Mouse (Mus musculus) hindbrain, embryonic 10.5 days (tissue): ENCODE measurements at regions not wholly inside any gene's neighbourhood (a gene's known extent, or its start where the extent isn't known, plus 50 kb on each side); places are given as distances from the start of the nearest gene placed in this dataset.

Experiments used
- DNase-seq: peaks from one replicate; pipeline ENCODE4 v3.0.0-alpha.2; 2017; ENCODE audit warnings: low spot score
- H3K27ac ChIP-seq: fragments of 300-500 bp; sonication (generic); 2 replicates; pipeline ENCODE4 v1.5.1; 2016; ENCODE audit warnings: mild to moderate bottlenecking, moderate library complexity
- H3K27me3 ChIP-seq: fragments of 300-500 bp; sonication (generic); 2 replicates; pipeline ENCODE4 v1.6.1; 2016; ENCODE audit warnings: mild to moderate bottlenecking; ENCODE audit not compliant: poor library complexity, insufficient read depth, severe bottlenecking
- H3K36me3 ChIP-seq: fragments of 300-500 bp; sonication (generic); 2 replicates; pipeline ENCODE4 v1.6.1; 2016; ENCODE audit warnings: mild to moderate bottlenecking, moderate library complexity
- H3K4me1 ChIP-seq: fragments of 300-500 bp; sonication (generic); replicated peaks from 2 replicates; pipeline ENCODE4 v1.6.1; 2016; ENCODE audit warnings: mild to moderate bottlenecking
- H3K4me3 ChIP-seq: fragments of 300-500 bp; sonication (generic); 2 replicates; pipeline ENCODE4 v1.5.1; 2016; ENCODE audit warnings: mild to moderate bottlenecking, moderate library complexity
- H3K9me3 ChIP-seq: fragments of 300-500 bp; sonication (generic); 2 replicates; pipeline ENCODE4 v1.6.1; 2016; ENCODE audit warnings: mild to moderate bottlenecking, moderate library complexity
- WGBS: fragments of 180-500 bp; shearing (Covaris S2); methylation state at CpG from one replicate; pipeline ENCODE4 v1.1.7; 2016; 5-methylcytosine and 5-hydroxymethylcytosine counted together

DNA sequence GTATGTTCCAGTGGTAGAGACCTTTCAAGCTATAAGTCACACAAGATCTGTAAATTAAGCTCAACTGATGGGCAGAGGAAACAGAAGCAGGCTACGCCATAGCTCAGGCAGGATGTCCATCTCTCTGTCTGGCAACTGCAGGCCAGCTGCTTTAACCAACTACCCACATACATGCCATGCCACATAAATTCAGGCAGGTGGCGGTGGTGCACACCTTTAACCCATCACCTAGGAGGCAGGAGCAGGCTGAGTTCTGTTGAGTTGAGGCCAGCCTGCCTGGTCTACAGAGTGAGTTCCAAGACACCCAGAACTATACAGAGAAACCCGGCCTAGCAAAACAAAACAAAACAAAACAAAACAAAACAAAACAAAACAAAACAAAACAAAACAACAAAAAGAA lies 289.1 kb upstream of the Sash1 start:
- 59% methylated on average over 3 of the region's 3 CpGs for WGBS

DNA sequence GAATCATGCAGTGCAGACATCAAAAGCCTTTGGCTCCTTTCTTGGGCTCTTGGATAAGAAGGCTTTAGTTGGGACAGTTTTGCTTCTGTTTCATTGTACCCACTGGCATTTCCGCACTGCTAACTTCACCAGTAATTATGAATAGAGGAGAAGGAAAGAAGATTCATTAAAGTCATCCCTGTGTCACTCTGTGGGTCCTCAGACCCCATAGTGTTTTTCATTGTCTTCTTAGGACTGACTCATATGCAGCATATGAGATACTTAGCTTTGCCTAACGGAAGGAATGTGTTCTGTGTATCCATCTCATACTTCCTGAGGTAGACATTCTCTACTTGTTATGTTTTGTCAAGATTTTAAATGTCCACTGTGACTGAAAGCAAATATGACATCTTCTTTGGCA lies 287.6 kb upstream of the Sash1 start:
- H3K9me3 ChIP-seq, result no peaks in the 10 kb centered on the region
- H3K27ac ChIP-seq, result no peak overlapping the region
- DNase-seq, result no peak
- 79% methylated on average over 2 of the region's 2 CpGs for WGBS
- no peaks in the 10 kb centered on the region for H3K4me1 ChIP-seq
- no peak overlapping the region for H3K4me3 ChIP-seq
- no peaks in the 10 kb centered on the region for H3K36me3 ChIP-seq
- H3K27me3 ChIP-seq, result no peaks in the 10 kb centered on the region

More for the DNA sequence above, 289.1 kb upstream of the Sash1 start:
- H3K36me3 ChIP-seq, result no peaks in the 10 kb centered on the region
- H3K9me3 ChIP-seq, result no peaks in the 10 kb centered on the region
- DNase-seq, result peak; percentile 10
- H3K4me3 ChIP-seq, result no peak overlapping the region
- H3K4me1 ChIP-seq, result no peaks in the 10 kb centered on the region
- no peak overlapping the region for H3K27ac ChIP-seq
- no peaks in the 10 kb centered on the region for H3K27me3 ChIP-seq

DNA sequence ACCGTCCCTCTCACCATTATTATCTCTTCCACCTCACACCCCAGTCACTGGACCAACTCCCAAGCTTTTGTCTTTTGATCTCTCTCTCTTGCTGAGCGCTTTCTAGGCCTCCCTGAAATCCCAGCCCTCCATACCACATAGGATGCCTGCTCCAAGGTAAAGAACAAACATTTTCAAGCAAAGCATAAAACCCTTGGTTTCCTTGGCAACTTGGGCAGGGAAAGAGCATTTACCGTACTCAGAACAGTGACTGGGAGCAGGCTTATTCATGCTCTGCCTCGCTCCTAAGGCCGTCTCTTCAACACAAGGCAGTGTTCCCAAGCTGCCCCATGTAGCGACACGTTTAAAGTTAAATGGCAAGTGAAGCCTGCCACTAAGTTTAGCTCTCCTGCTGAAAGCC lies 282.9 kb upstream of the Sash1 start:
- DNase-seq, result no peak
- Histone ChIP-seq H3K36me3 (no peaks in the 10 kb centered on the region), H3K27ac (no peak overlapping the region), H3K4me1 (no peaks in the 10 kb centered on the region), H3K4me3 (no peak overlapping the region), H3K27me3 (no peaks in the 10 kb centered on the region), H3K9me3 (peaks cover 7% of the 10 kb centered on the region)
- WGBS, result 74% methylated on average over 7 of the region's 7 CpGs

DNA sequence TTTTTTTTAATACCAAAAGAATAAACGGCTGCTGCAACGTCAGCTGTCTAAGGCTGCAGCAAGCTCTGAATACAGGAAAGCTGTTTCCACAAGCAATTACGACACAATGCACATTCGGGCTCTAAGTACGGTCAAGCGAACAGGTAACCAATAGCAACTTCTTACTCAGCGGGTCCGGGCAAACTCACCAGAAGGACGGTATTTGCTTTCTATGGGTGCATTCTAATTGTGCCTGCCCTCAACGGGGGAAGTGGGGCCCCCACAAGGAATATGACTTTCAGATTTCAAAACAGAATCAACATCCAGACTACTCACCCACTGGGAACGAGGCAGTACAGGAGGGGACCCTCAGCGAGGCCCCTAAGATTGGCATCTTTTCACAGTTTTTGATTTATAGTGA lies 280.1 kb upstream of the Sash1 start:
- Histone ChIP-seq H3K4me1 (no peaks in the 10 kb centered on the region), H3K27ac (no peak overlapping the region), H3K27me3 (no peaks in the 10 kb centered on the region), H3K4me3 (no peak overlapping the region), H3K9me3 (peaks cover 7% of the 10 kb centered on the region), H3K36me3 (no peaks in the 10 kb centered on the region)
- DNase-seq, result no peak
- WGBS, result 81% methylated on average over 12 of the region's 12 CpGs

DNA sequence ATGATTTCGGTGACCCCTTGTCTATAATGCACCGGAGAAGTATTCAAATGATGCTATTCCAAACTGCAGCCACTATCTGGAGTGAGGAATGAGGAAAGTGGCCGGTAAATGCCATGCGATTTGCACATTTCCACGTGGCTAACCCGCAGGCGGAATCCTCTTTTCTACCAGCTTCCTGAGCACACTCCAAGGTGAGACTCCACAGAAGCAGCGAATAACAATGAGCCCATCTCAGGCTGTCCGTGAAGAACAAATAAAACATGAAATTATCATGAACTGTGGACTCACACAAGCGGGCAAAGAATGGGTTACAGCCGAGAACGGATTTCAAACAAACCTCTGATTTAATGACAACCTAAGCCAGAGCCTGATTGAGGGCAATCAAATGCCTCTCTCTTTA lies 279.7 kb upstream of the Sash1 start:
- H3K27ac ChIP-seq, result no peak overlapping the region
- WGBS, result 86% methylated on average over 12 of the region's 12 CpGs

DNA sequence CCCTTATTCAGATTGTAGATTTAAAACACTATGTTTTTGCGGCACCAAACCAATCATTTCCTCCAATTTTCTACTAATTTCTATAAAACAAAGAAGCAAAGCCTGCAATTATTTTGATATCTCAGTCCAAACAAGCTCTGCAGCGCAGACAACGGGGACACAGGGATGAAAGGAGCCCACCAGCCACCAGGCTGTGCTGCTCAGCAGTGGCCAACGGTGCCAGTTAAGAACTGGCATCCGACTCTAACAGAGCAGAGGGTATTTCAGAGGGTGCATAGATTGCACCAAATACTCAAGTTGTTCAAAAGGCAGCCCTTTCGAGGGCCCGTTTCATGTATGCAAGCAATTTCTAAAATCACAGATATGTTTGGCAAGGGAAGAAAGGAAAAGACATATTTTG lies 278.5 kb upstream of the Sash1 start:
- Histone ChIP-seq H3K36me3 (no peaks in the 10 kb centered on the region), H3K27ac (no peak overlapping the region), H3K27me3 (peaks cover 5% of the 10 kb centered on the region; the same call in 1 of the 2 replicates), H3K9me3 (peaks cover 7% of the 10 kb centered on the region), H3K4me1 (no peaks in the 10 kb centered on the region), H3K4me3 (no peak overlapping the region)
- DNase-seq, result no peak
- 93% methylated on average over 7 of the region's 7 CpGs for WGBS

More for the DNA sequence above, 279.7 kb upstream of the Sash1 start:
- H3K9me3 ChIP-seq, result peaks cover 7% of the 10 kb centered on the region
- H3K36me3 ChIP-seq, result no peaks in the 10 kb centered on the region
- no peaks in the 10 kb centered on the region for H3K4me1 ChIP-seq
- no peak overlapping the region for H3K4me3 ChIP-seq
- DNase-seq, result no peak
- no peaks in the 10 kb centered on the region for H3K27me3 ChIP-seq

DNA sequence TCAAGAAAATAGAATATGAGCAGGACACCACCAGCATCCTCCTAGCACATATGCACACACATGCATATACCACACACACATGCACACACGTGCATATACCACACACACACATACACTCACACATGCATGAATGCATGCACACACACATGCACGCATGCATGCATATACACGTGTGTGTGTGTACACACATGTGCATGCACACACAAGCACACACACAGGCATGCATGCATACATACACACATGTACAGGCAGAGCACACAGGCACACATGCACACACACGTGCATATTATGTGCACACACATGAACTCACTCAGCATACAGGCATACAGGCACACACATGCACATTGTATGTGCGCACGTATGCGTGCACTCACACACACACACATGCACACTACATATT lies 275.7 kb upstream of the Sash1 start:
- H3K36me3 ChIP-seq, result no peaks in the 10 kb centered on the region
- H3K4me1 ChIP-seq, result peaks cover 13% of the 10 kb centered on the region; the same call in 1 of the 2 replicates
- no peak for DNase-seq
- no peak overlapping the region for H3K4me3 ChIP-seq
- no peak overlapping the region for H3K27ac ChIP-seq
- peaks cover 7% of the 10 kb centered on the region; the same call in 1 of the 2 replicates for H3K27me3 ChIP-seq
- H3K9me3 ChIP-seq, result no peaks in the 10 kb centered on the region; the same call in 1 of the 2 replicates
- WGBS, result 95% methylated on average over 7 of the region's 7 CpGs

DNA sequence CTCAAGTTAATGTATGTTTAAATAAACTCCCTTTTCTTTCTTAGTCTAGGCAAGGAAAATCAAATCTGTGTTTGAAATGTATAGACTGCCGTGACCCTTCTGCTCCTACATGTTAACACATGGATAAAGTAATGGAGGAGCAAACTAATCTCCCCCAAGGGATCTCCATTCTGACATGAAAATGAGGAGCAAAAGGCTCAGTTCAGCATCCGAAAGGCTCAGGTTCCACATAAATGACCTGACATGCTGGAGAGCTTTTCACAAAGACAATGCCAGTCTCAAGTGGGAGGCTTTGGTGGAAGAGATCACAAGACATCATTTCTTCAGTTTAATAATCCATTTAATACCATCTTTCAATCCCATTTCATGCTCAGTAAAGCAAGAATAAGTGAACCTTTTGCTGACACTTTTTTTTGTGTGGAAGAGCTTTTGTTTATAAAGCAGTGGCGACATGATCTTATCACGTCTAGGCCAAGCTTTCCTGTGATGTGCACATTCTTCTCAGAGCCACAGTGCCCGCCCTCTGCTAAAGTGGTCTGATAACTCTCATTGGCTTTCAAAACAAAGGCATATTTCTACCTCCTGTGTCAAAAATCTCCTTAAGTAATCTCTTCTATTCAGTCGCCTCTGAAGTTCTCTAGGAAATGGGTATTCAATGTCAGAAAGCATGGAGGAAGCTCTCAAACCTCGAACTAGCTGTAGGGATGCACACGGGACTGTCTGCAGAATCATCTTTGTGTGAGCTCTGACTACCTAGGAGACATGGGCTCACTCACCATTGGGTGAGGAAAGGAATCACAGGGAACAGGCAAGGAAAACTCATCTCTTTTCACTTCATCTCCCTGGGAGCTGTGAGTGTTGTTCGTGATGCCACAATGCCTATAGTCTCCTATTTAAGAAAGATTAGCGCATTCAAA lies 271.7 kb upstream of the Sash1 start:
- Histone ChIP-seq H3K4me3 (no peak overlapping the region), H3K9me3 (no peaks in the 10 kb centered on the region), H3K4me1 (peaks cover 21% of the 10 kb centered on the region; the same call in 1 of the 2 replicates), H3K27me3 (peaks cover 7% of the 10 kb centered on the region; the same call in 1 of the 2 replicates), H3K36me3 (no peaks in the 10 kb centered on the region), H3K27ac (no peak overlapping the region)
- WGBS, result 51% methylated on average over 10 of the region's 10 CpGs
- DNase-seq, result no peak

DNA sequence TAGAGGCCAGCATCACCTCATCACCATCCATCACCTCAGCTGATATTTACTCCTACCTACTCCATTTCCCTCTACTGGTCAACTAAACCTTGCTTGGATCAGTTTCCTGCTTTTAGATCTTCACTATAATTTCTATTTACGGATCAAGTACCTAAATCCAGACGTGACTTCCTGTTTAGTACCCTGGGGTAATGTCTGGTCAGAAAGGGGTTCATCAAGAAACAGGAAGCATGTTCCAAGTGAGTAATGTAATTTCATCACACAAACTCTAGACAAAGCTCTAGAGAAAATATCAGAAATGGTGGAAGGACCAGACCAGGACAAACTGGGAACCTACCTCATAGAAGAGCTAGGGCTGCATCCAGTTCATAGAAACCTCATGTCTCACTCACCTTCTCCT lies 250.2 kb upstream of the Sash1 start:
- Histone ChIP-seq H3K27me3 (no peaks in the 10 kb centered on the region), H3K27ac (no peak overlapping the region), H3K9me3 (no peaks in the 10 kb centered on the region), H3K36me3 (no peaks in the 10 kb centered on the region), H3K4me1 (peaks cover 11% of the 10 kb centered on the region; the same call in 1 of the 2 replicates), H3K4me3 (no peak overlapping the region)
- no peak for DNase-seq
- WGBS, result 87% methylated on average over 2 of the region's 2 CpGs

DNA sequence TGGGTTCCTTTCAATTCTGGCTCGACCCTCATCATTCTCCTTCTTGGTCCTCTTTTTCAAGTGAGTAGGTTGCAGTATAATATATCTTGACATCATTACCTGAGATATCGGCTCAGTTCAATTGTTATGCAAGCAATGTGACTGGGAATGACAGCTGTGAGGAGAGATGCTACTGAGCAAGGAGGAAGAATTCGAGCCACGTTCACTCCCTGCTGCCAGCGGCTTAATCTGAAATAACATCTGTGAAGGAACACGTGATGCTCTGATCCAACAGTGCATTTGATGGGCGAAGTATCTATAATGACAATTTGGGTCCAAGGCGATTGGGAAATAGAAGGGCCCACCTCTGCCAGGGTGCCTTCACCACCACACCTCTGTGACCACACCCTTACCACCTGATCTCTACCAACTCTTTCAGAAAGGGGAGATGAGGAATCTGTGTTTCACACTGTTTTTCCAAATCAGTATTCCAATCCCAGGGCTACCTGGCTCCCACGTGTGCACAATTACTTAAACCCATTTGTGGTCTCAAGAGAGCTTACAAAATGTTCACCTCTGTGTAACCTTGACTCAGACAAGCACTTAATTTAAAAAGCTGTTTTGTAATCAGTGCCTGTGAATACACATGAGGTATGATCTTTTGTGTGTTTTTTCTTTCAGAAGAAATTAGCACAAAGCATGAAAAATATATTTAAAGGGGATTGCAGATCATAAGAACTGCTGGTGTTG lies 248.6 kb upstream of the Sash1 start:
- 78% methylated on average over 9 of the region's 9 CpGs for WGBS
- Histone ChIP-seq H3K4me3 (no peak overlapping the region), H3K9me3 (no peaks in the 10 kb centered on the region), H3K36me3 (no peaks in the 10 kb centered on the region), H3K4me1 (peaks cover 11% of the 10 kb centered on the region; the same call in 1 of the 2 replicates), H3K27me3 (no peaks in the 10 kb centered on the region), H3K27ac (no peak overlapping the region)
- DNase-seq, result no peak

DNA sequence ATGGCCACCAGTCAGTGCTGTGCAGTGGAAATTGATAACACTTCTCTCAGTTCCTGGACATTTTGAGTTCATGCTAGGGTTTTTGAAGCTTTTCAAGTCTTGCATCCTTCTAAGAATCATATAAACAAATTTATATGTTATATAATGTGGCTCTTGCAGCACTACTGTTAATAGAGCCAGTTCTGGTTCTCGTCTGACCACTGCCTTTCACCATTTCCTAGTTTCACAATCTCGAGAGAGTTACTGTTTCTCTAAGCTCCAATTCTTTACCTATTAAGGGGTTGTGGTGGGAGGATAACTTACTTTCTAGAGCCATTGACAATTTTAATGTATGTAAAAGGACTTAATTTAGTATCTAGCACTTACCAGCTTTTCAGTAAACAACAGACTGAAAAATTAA lies 244.2 kb upstream of the Sash1 start:
- Histone ChIP-seq H3K4me3 (no peak overlapping the region), H3K4me1 (peaks cover 11% of the 10 kb centered on the region; the same call in 1 of the 2 replicates), H3K36me3 (no peaks in the 10 kb centered on the region), H3K9me3 (no peaks in the 10 kb centered on the region), H3K27ac (no peak overlapping the region), H3K27me3 (no peaks in the 10 kb centered on the region)
- no peak for DNase-seq
- 83% methylated on average over 2 of the region's 2 CpGs for WGBS

DNA sequence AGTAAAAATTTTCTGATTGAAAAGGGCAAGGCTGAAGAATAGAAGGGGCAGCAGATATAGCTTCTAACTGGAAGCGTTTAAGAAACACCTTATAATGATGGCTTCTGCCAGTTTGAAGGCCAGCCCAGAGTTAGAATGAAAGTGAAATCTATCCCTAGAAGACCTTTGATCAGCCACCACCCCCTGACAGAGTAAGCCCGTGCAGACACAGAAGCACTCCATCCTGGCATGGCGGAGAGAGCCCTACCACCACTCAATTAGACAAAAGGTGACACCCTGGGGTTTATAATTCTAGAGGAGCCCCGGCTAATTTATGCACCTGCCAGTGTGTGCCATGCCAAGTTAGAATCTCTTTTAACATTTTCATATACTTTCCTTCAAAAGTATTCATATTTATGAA lies 233.4 kb upstream of the Sash1 start:
- Histone ChIP-seq H3K36me3 (no peaks in the 10 kb centered on the region), H3K9me3 (no peaks in the 10 kb centered on the region), H3K4me3 (no peak overlapping the region), H3K4me1 (peaks cover 25% of the 10 kb centered on the region), H3K27me3 (no peaks in the 10 kb centered on the region), H3K27ac (peak overlapping the region; percentile 70)
- DNase-seq, result no peak
- WGBS, result 16% methylated on average over 4 of the region's 4 CpGs
